Mouse (Mus musculus) kidney, postnatal 0 days (tissue): ENCODE measurements around the gene Tmem259. TPM values are rescaled to one million over a fixed set of nuclear protein-coding genes. Genes with fewer than 3 reads are reported as not detected.
"Not testable (repeated sequence)": the region's sequence is repeated elsewhere in the genome, so short reads cannot be mapped to it uniquely, and the experiment has no call there.

Source experiments
- ATAC-seq: fragments of 200-750 bp; cut with Nextera tagmentation; replicated peaks from 2 replicates; pipeline ENCODE4 v1.8.0; 2017; ENCODE audit warnings: low read depth, moderate number of reproducible peaks, moderate TSS enrichment, moderate library complexity; ENCODE audit not compliant: low FRiP score
- DNase-seq: peaks from one replicate; pipeline ENCODE4 v3.0.0-alpha.2; 2016; ENCODE audit warnings: low spot score
- H3K27ac ChIP-seq: fragments of 300-500 bp; sonication (generic); 2 replicates; pipeline ENCODE4 v1.5.1; 2014; ENCODE audit warnings: mild to moderate bottlenecking
- H3K27me3 ChIP-seq: fragments of 300-500 bp; sonication (generic); 2 replicates; pipeline ENCODE4 v1.6.1; 2014; ENCODE audit warnings: low read length, mixed read lengths; ENCODE audit not compliant: insufficient read depth
- H3K36me3 ChIP-seq: fragments of 300-500 bp; sonication (generic); 2 replicates; pipeline ENCODE4 v1.6.1; 2014; ENCODE audit warnings: low read length, mixed read lengths; ENCODE audit not compliant: insufficient read depth
- H3K4me1 ChIP-seq: fragments of 300-500 bp; sonication (generic); replicated peaks from 2 replicates; pipeline ENCODE4 v1.6.1; 2014; ENCODE audit warnings: antibody characterized with exemption, low read length, mixed read lengths; ENCODE audit not compliant: insufficient read depth
- H3K4me2 ChIP-seq: fragments of 300-500 bp; sonication (generic); 2 replicates; pipeline ENCODE4 v1.6.1; 2014; ENCODE audit warnings: mild to moderate bottlenecking, low read length, moderate library complexity, mixed read lengths
- H3K4me3 ChIP-seq: fragments of 300-500 bp; sonication (generic); replicated peaks from 2 replicates; pipeline ENCODE4 v1.5.1; 2014; ENCODE audit warnings: low read depth, low read length
- H3K9ac ChIP-seq: fragments of 300-500 bp; sonication (generic); 2 replicates; pipeline ENCODE4 v1.6.1; 2014; ENCODE audit warnings: low read depth, low read length
- H3K9me3 ChIP-seq: fragments of 300-500 bp; sonication (generic); replicated peaks from 2 replicates; pipeline ENCODE4 v1.6.1; 2016; ENCODE audit warnings: low read length, inconsistent platforms, mixed read lengths
- CTCF ChIP-seq: IDR thresholded peaks from 2 replicates; pipeline ENCODE4 v1.5.1; 2016; ENCODE audit warnings: antibody characterized with exemption, low read depth, mild to moderate bottlenecking, moderate library complexity
- WGBS: fragments of 180-500 bp; shearing (Covaris S2); extraction: QIAGEN DNeasy Blood & Tissue Kit; methylation state at CpG from one replicate; pipeline ENCODE4 v1.1.7; 2014; 5-methylcytosine and 5-hydroxymethylcytosine counted together
- polyA plus RNA-seq: library from polyadenylated mRNA; unstranded; fragments of >200 nt; fragmentation: Nextera tagmentation; extraction: Ambion mirVana; gene quantifications from 2 replicates; pipeline ENCODE4 v1.2.1, GENCODE M21; 2015

The Tmem259 gene
- polyA plus RNA-seq, 1 experiment from 2014 or later, result 26.6 TPM

- peaks cover 9% of the 10 kb centered on the region for H3K4me1 ChIP-seq
- ATAC-seq (no peak), DNase-seq (no peak)
- no peak overlapping the region for H3K9ac ChIP-seq
- no peak overlapping the region for H3K4me2 ChIP-seq
- H3K36me3 ChIP-seq, result peaks cover 46% of the 10 kb centered on the region
- TF ChIP-seq CTCF, result no peak
- no peaks in the 10 kb centered on the region for H3K9me3 ChIP-seq
- H3K27me3 ChIP-seq, result no peaks in the 10 kb centered on the region
- WGBS, result 96% methylated on average over 7 of the region's 7 CpGs
- no peak overlapping the region for H3K27ac ChIP-seq
- H3K4me3 ChIP-seq, result no peak overlapping the region
These were observed 19.4 kb downstream of the Tmem259 start for GRCm38 (mm10) chr10:79964727-79965126.

- ATAC-seq (no peak), DNase-seq (no peak)
- peak overlapping the region; percentile 92 for H3K4me3 ChIP-seq
- H3K27ac ChIP-seq, result peak overlapping the region; percentile 70; the same call in 1 of the 2 replicates
- peaks cover 18% of the 10 kb centered on the region for H3K36me3 ChIP-seq
- no peaks in the 10 kb centered on the region for H3K9me3 ChIP-seq
- peaks cover 6% of the 10 kb centered on the region for H3K4me1 ChIP-seq
- H3K27me3 ChIP-seq, result no peaks in the 10 kb centered on the region
- no peak for TF ChIP-seq CTCF
- WGBS, result 11% methylated on average over 10 of the region's 10 CpGs
- H3K4me2 ChIP-seq, result peak overlapping the region; percentile 89
- H3K9ac ChIP-seq, result peak overlapping the region; percentile 82
These were observed 23.3 kb downstream of the Tmem259 start for GRCm38 (mm10) chr10:79960671-79961294.

- peak within 1 kb of the TSS; percentile 82 for H3K9ac ChIP-seq
- H3K36me3 ChIP-seq, result peaks cover 11% of the 10 kb centered on the region
- peak; percentile 99 for DNase-seq
- peak; percentile 91 for ATAC-seq
- H3K4me1 ChIP-seq, result peaks cover 6% of the 10 kb centered on the region
- no peaks in the 10 kb centered on the region for H3K9me3 ChIP-seq
- peak; percentile 99 for TF ChIP-seq CTCF
- peak within 1 kb of the TSS; percentile 92 for H3K4me3 ChIP-seq
- H3K4me2 ChIP-seq, result peak within 1 kb of the TSS; percentile 89
- H3K27ac ChIP-seq, result peak within 1 kb of the TSS; percentile 70; the same call in 1 of the 2 replicates
- no peaks in the 10 kb centered on the region for H3K27me3 ChIP-seq
- under 1% methylated on average over 61 of the region's 61 CpGs for WGBS
These were observed 24.1 kb downstream of the Tmem259 start, which contains the start of gene Wdr18 for GRCm38 (mm10) chr10:79959847-79960601. Wdr18 (plus strand) TSS chr10:79960152.

GRCm38 (mm10) chr10:79959412-79959811, 24.7 kb downstream of the Tmem259 start:
- not testable (repeated sequence) for H3K27me3 ChIP-seq, ATAC-seq, H3K36me3 ChIP-seq, DNase-seq, H3K9ac ChIP-seq, H3K4me1 ChIP-seq, H3K9me3 ChIP-seq, H3K27ac ChIP-seq
- WGBS, result 27% methylated on average over 10 of the region's 10 CpGs
- H3K4me3 ChIP-seq, result peak overlapping the region; percentile 92
- H3K4me2 ChIP-seq, result peak overlapping the region; percentile 89

- Histone ChIP-seq H3K27me3 (no peaks in the 10 kb centered on the region), H3K4me2 (peak overlapping the region; percentile 37), H3K9me3 (no peaks in the 10 kb centered on the region), H3K9ac (no peak overlapping the region), H3K36me3 (peaks cover 8% of the 10 kb centered on the region; the same call in 1 of the 2 replicates), H3K4me3 (no peak overlapping the region), H3K4me1 (peaks cover 6% of the 10 kb centered on the region), H3K27ac (no peak overlapping the region)
- TF ChIP-seq CTCF, result peak; percentile 94
- DNase-seq (peak; percentile 92), ATAC-seq (peak; percentile 15; the same call in 1 of the 2 replicates)
- WGBS, result 7% methylated on average over 21 of the region's 21 CpGs
These were observed 25.9 kb downstream of the Tmem259 start for GRCm38 (mm10) chr10:79958140-79958816.

- Histone ChIP-seq H3K27me3 (no peaks in the 10 kb centered on the region), H3K4me3 (no peak overlapping the region), H3K27ac (no peak overlapping the region), H3K4me2 (no peak overlapping the region), H3K36me3 (peaks cover 6% of the 10 kb centered on the region; the same call in 1 of the 2 replicates), H3K9me3 (no peaks in the 10 kb centered on the region), H3K9ac (no peak overlapping the region), H3K4me1 (peaks cover 6% of the 10 kb centered on the region)
- no peak for DNase-seq
- TF ChIP-seq CTCF, result no peak
- ATAC-seq, result no peak
- 34% methylated on average over 4 of the region's 4 CpGs for WGBS
These were observed 27.4 kb downstream of the Tmem259 start for GRCm38 (mm10) chr10:79956643-79957154.
